ENCODE assay signal across 9 mouse cellular contexts in genomic region chr10:42842358-42842757, GRCm38 (mm10). TPM values are rescaled to one million over a fixed set of nuclear protein-coding genes. Genes with fewer than 3 reads are reported as not detected.
DNase-seq lines count a peak whose midpoint lies in the region; ATAC-seq and TF ChIP-seq lines count a peak whose summit lies in the region.
"Had no signal": no experiment of that assay in that cellular context is flagged by ENCODE, and none has a peak within 500 bp of the region (broad histone marks: within the 10 kb centered on the region; RNA-seq: fewer than 3 reads in every experiment).

No protein-coding gene starts in this region.

- no peak overlapping the region for H3K27ac ChIP-seq in ES-Bruce4 (ENCODE audit: insufficient read depth, low read length)
- H3K27ac ChIP-seq in forebrain, embryonic 11.5 days (ENCODE audit: low read depth, low read length): no peak overlapping the region
- no peak overlapping the region for H3K27ac ChIP-seq in heart, embryonic 16.5 days (ENCODE audit: low read length)
- no peak overlapping the region for H3K27ac ChIP-seq in lung, postnatal 0 days (ENCODE audit: low read length)

- no peaks in the 10 kb centered on the region for H3K4me1 ChIP-seq in ES-Bruce4 (ENCODE audit: control insufficient read depth, insufficient read depth, low read length)
- no peaks in the 10 kb centered on the region for H3K4me1 ChIP-seq in forebrain, embryonic 11.5 days (replicated peaks; ENCODE audit: control insufficient read depth, insufficient read depth, low read length)
- no peaks in the 10 kb centered on the region for H3K4me1 ChIP-seq in heart, embryonic 16.5 days (ENCODE audit: control insufficient read depth, insufficient read depth, low read length)
- H3K4me1 ChIP-seq in lung, postnatal 0 days (ENCODE audit: insufficient read depth, low read depth, low read length): no peaks in the 10 kb centered on the region

- no peaks in the 10 kb centered on the region for H3K36me3 ChIP-seq in ES-Bruce4 (ENCODE audit: control insufficient read depth, insufficient read depth, low read length, poor library complexity, severe bottlenecking)
- H3K36me3 ChIP-seq in forebrain, embryonic 11.5 days (ENCODE audit: control insufficient read depth, insufficient read depth, low read length): no peaks in the 10 kb centered on the region
- H3K36me3 ChIP-seq in heart, embryonic 16.5 days (ENCODE audit: control insufficient read depth, insufficient read depth): peaks cover under 1% of the 10 kb centered on the region; the same call in 1 of the 2 replicates
- H3K36me3 ChIP-seq in lung, postnatal 0 days (ENCODE audit: insufficient read depth, low read length): no peaks in the 10 kb centered on the region

- DNase-seq in c-Kit-positive CD71-positive TER-119-negative erythroid progenitor cells, embryonic 14.5 days (ENCODE audit: low read depth): peak; percentile 34
- peak; percentile 87 for DNase-seq in forebrain, embryonic 11.5 days (ENCODE audit: low spot score)
- DNase-seq in kidney, postnatal 14 days: peak; percentile 75
- DNase-seq in lung, postnatal 0 days (ENCODE audit: low spot score): peak; percentile 63
- DNase-seq in ovary, postnatal 36 days (ENCODE audit: low spot score): peak; percentile 77
- peak; percentile 56 to 80 for DNase-seq in thymus, postnatal 10 days (ENCODE audit: low spot score in 2 of 2)

- 19% methylated on average over 9 of the region's 9 CpGs for WGBS in forebrain, embryonic 11.5 days
- WGBS in heart, embryonic 16.5 days: 11% methylated on average over 9 of the region's 9 CpGs
- WGBS in lung, postnatal 0 days: 15% methylated on average over 9 of the region's 9 CpGs

- H3K4me3 ChIP-seq in ES-Bruce4 (ENCODE audit: low read depth, low read length): no peak overlapping the region
- no peak overlapping the region for H3K4me3 ChIP-seq in forebrain, embryonic 11.5 days (ENCODE audit: low read depth, low read length)
- H3K4me3 ChIP-seq in heart, embryonic 16.5 days (ENCODE audit: low read length): no peak overlapping the region
- H3K4me3 ChIP-seq in lung, postnatal 0 days (ENCODE audit: low read depth, low read length): no peak overlapping the region
- H3K4me3 ChIP-seq: erythroblast, embryonic 14.5 days had no signal

- no peak for TF ChIP-seq POLR2A in ES-Bruce4 (IDR thresholded peaks at IDR 0.05; ENCODE audit: insufficient read depth, low read length)

- H3K9ac ChIP-seq in ES-Bruce4 (ENCODE audit: low read depth, poor library complexity, severe bottlenecking): no peak overlapping the region
- H3K9ac ChIP-seq in forebrain, embryonic 11.5 days (ENCODE audit: low read length): no peak overlapping the region
- no peak overlapping the region for H3K9ac ChIP-seq in heart, embryonic 16.5 days (ENCODE audit: low read length)
- no peak overlapping the region for H3K9ac ChIP-seq in lung, postnatal 0 days (replicated peaks; ENCODE audit: low read depth)

- no peaks in the 10 kb centered on the region for H3K27me3 ChIP-seq in ES-Bruce4 (ENCODE audit: control insufficient read depth, insufficient read depth, low read length, poor library complexity, severe bottlenecking)
- no peaks in the 10 kb centered on the region for H3K27me3 ChIP-seq in forebrain, embryonic 11.5 days (ENCODE audit: control insufficient read depth, insufficient read depth, low read length)
- no peaks in the 10 kb centered on the region for H3K27me3 ChIP-seq in heart, embryonic 16.5 days (ENCODE audit: control insufficient read depth, insufficient read depth, low read length)
- H3K27me3 ChIP-seq in lung, postnatal 0 days (replicated peaks; ENCODE audit: insufficient read depth, low read length): no peaks in the 10 kb centered on the region

- no peak overlapping the region for H3K4me2 ChIP-seq in forebrain, embryonic 11.5 days (ENCODE audit: low read depth, low read length, severe bottlenecking)
- no peak overlapping the region for H3K4me2 ChIP-seq in heart, embryonic 16.5 days (ENCODE audit: low read depth, low read length)
- no peak overlapping the region for H3K4me2 ChIP-seq in lung, postnatal 0 days (replicated peaks; ENCODE audit: low read depth, low read length)

- TF ChIP-seq CTCF in ES-Bruce4 (IDR thresholded peaks at IDR 0.05; ENCODE audit: low read depth, low read length): peak; percentile 95
- TF ChIP-seq CTCF in lung, postnatal 0 days (IDR thresholded peaks at IDR 0.05): peak; percentile 93

- peaks cover 6% of the 10 kb centered on the region; the same call in 1 of the 2 replicates for H3K9me3 ChIP-seq in ES-Bruce4 (replicated peaks; ENCODE audit: control insufficient read depth, insufficient read depth, low read length, poor library complexity, severe bottlenecking)
- H3K9me3 ChIP-seq in forebrain, embryonic 11.5 days (ENCODE audit: control insufficient read depth, low read length): no peaks in the 10 kb centered on the region; the same call in 1 of the 2 replicates
- 0 out of 2 replicates have a peak, but pooled peaks cover 4% of the 10 kb centered on the region for H3K9me3 ChIP-seq in heart, embryonic 16.5 days (replicated peaks; ENCODE audit: control insufficient read depth, low read length)
- H3K9me3 ChIP-seq in lung, postnatal 0 days (ENCODE audit: low read length): no peaks in the 10 kb centered on the region

- no peak for TF ChIP-seq EP300 in ES-Bruce4 (IDR thresholded peaks at IDR 0.05; ENCODE audit: insufficient read depth, low read depth, low read length)
- no peak for TF ChIP-seq EP300 in lung, postnatal 0 days (IDR thresholded peaks at IDR 0.05)

- ATAC-seq in forebrain, embryonic 11.5 days (replicated peaks; ENCODE audit: low FRiP score): peak; percentile 70
- ATAC-seq in heart, embryonic 16.5 days (replicated peaks; ENCODE audit: extremely low read depth, insufficient read depth, low FRiP score): peak; percentile 28; the same call in 1 of the 2 replicates
- peak; percentile 66 for ATAC-seq in lung, postnatal 0 days

RNA-seq across cellular contexts. Expression of gene Scml4, which starts 17.8 kb away (rescaled TPM):
- polyA plus RNA-seq in ES-Bruce4 (2011; ENCODE audit: insufficient read depth, insufficient read length, low read depth, missing spikeins): 0.15 TPM in 1 of 2 replicates, not detected in the other
- polyA plus RNA-seq in forebrain, embryonic 11.5 days (2014; fragmentation: Nextera tagmentation; extraction: Ambion mirVana): 0.83 and 1.4 TPM in 2 replicates
- polyA plus RNA-seq in heart, embryonic 16.5 days (2015; fragmentation: Nextera tagmentation; extraction: Ambion mirVana): 1.2 and 2.0 TPM in 2 replicates
- 0.10 and 0.13 TPM in 2 replicates for polyA plus RNA-seq in lung, postnatal 0 days (2015; fragmentation: Nextera tagmentation; extraction: Ambion mirVana)
- polyA plus RNA-seq: erythroblast, embryonic 14.5 days had no signal

Comparison
In these comparisons a context has a peak if more than half of its experiments do, and no peak if none do; other contexts are left out.
1. DNase-seq: peak in every context shown above with its lines; median percentile 87 in forebrain, embryonic 11.5 days; 77 in ovary, postnatal 36 days; 75 in kidney, postnatal 14 days; 68 in thymus, postnatal 10 days; 63 in lung, postnatal 0 days; 34 in c-Kit-positive CD71-positive TER-119-negative erythroid progenitor cells, embryonic 14.5 days.